Mouse (Mus musculus) liver, adult 2 months (tissue): ENCODE measurements around the gene Scarb1. TPM values are rescaled to one million over a fixed set of nuclear protein-coding genes. Genes with fewer than 3 reads are reported as not detected.

Source experiments
- DNase-seq: peaks from one replicate; pipeline ENCODE4 v3.0.0-alpha.2; 2011; ENCODE audit warnings: low read depth, low spot score; ENCODE audit errors: extremely low read depth
- H3K27ac ChIP-seq: fragments of 200-500 bp; replicated peaks from 2 replicates; pipeline ENCODE4 v1.5.1; 2012; ENCODE audit warnings: low read depth, mild to moderate bottlenecking, control low read depth, inconsistent platforms, low read length; ENCODE audit not compliant: insufficient read depth
- H3K27me3 ChIP-seq: fragments of 200-500 bp; 2 replicates; pipeline ENCODE4 v1.6.1; 2012; ENCODE audit warnings: mild to moderate bottlenecking, moderate library complexity, low read length, inconsistent platforms; ENCODE audit not compliant: control insufficient read depth, insufficient read depth
- H3K36me3 ChIP-seq: fragments of 200-500 bp; 2 replicates; pipeline ENCODE4 v1.6.1; 2012; ENCODE audit warnings: low read length, inconsistent platforms; ENCODE audit not compliant: control insufficient read depth, insufficient read depth
- H3K4me1 ChIP-seq: fragments of 200-500 bp; 2 replicates; pipeline ENCODE4 v1.6.1; 2011; ENCODE audit warnings: low read length; ENCODE audit not compliant: control insufficient read depth, insufficient read depth
- H3K4me3 ChIP-seq: fragments of 200-500 bp; 2 replicates; pipeline ENCODE4 v1.5.1; 2011; ENCODE audit warnings: low read depth, mild to moderate bottlenecking, control low read depth, low read length, moderate library complexity; ENCODE audit not compliant: insufficient read depth
- H3K79me2 ChIP-seq: fragments of 200-500 bp; 2 replicates; pipeline ENCODE4 v1.6.1; 2012; ENCODE audit warnings: inconsistent platforms, mild to moderate bottlenecking, low read length, moderate library complexity; ENCODE audit not compliant: control insufficient read depth, insufficient read depth
- H3K9ac ChIP-seq: fragments of 200-500 bp; 2 replicates; pipeline ENCODE4 v1.6.1; 2012; ENCODE audit warnings: low read depth, mild to moderate bottlenecking, control low read depth, inconsistent platforms, low read length
- CTCF ChIP-seq: fragments of 200-500 bp; IDR thresholded peaks from 2 replicates; pipeline ENCODE4 v1.5.1; 2011; ENCODE audit warnings: low read depth, low read length, control low read depth
- POLR2A ChIP-seq: fragments of 200-500 bp; IDR thresholded peaks from 2 replicates; pipeline ENCODE4 v1.6.1; 2011; ENCODE audit warnings: low read length, control low read depth; ENCODE audit not compliant: insufficient read depth; ENCODE audit errors: extremely low read depth
- WGBS: fragments of 180-500 bp; shearing (Covaris S2); methylation state at CpG from one replicate; pipeline ENCODE4 v1.1.7; 2018; 5-methylcytosine and 5-hydroxymethylcytosine counted together
- polyA plus RNA-seq: library from polyadenylated mRNA; depleted of rRNA; stranded (reverse); fragments of >200 nt; gene quantifications from 2 replicates; pipeline ENCODE4 v1.2.3, GENCODE M21; 2012
- total RNA-seq: library from RNA; depleted of rRNA; stranded (reverse); fragments of >200 nt; gene quantifications from 2 replicates; pipeline ENCODE4 v1.2.3, GENCODE M21; 2014

Scarb1 gene
- total and polyA plus RNA-seq, 2 experiments: 72.4 to 189 TPM

GRCm38 (mm10) chr5:125385215-125385940 lies 44.5 kb upstream of the Scarb1 start:
- Histone ChIP-seq H3K79me2 (peaks cover 15% of the 10 kb centered on the region), H3K4me1 (peaks cover 8% of the 10 kb centered on the region), H3K27ac (no peak overlapping the region), H3K27me3 (no peaks in the 10 kb centered on the region), H3K4me3 (peak overlapping the region; percentile 45), H3K36me3 (peaks cover 23% of the 10 kb centered on the region), H3K9ac (0 out of 2 replicates have a peak overlapping the region, but pooled peaks have one; percentile 12)
- TF ChIP-seq POLR2A: no peak
- TF ChIP-seq CTCF: 0 out of 2 replicates have a peak, but pooled peaks have one; percentile 0
- WGBS: 9% methylated on average over 8 of the region's 8 CpGs
- DNase-seq: peak; percentile 76

GRCm38 (mm10) chr5:125384512-125385214 lies 43.8 kb upstream of the Scarb1 start:
- H3K27me3 ChIP-seq: no peaks in the 10 kb centered on the region
- WGBS: 18% methylated on average over 2 of the region's 2 CpGs
- DNase-seq: peak; percentile 83
- H3K27ac ChIP-seq: 0 out of 2 replicates have a peak overlapping the region, but pooled peaks have one; percentile 8
- H3K9ac ChIP-seq: peak overlapping the region; percentile 52
- TF ChIP-seq CTCF (no peak), POLR2A (0 out of 2 replicates have a peak, but pooled peaks have one; percentile 4)
- H3K79me2 ChIP-seq: peaks cover 15% of the 10 kb centered on the region
- H3K4me1 ChIP-seq: peaks cover 8% of the 10 kb centered on the region
- peak overlapping the region; percentile 21; the same call in 1 of the 2 replicates for H3K4me3 ChIP-seq
- peaks cover 23% of the 10 kb centered on the region for H3K36me3 ChIP-seq

- TF ChIP-seq CTCF: 0 out of 2 replicates have a peak, but pooled peaks have one; percentile 5
- TF ChIP-seq POLR2A: 0 out of 2 replicates have a peak, but pooled peaks have one; percentile 4
- no peak overlapping the region for H3K27ac ChIP-seq
- 11% methylated on average over 3 of the region's 3 CpGs for WGBS
These were observed 42.9 kb upstream of the Scarb1 start for GRCm38 (mm10) chr5:125383637-125384420.

GRCm38 (mm10) chr5:125382673-125383558 lies 42.0 kb upstream of the Scarb1 start:
- WGBS: 4% methylated on average over 6 of the region's 6 CpGs
- Histone ChIP-seq H3K4me3 (no peak overlapping the region), H3K79me2 (0 out of 2 replicates have a peak, but pooled peaks cover 4% of the 10 kb centered on the region), H3K9ac (no peak overlapping the region), H3K27ac (no peak overlapping the region), H3K4me1 (peaks cover 8% of the 10 kb centered on the region), H3K36me3 (peaks cover 12% of the 10 kb centered on the region), H3K27me3 (no peaks in the 10 kb centered on the region)
- TF ChIP-seq CTCF: peak; percentile 56; the same call in 1 of the 2 replicates
- TF ChIP-seq POLR2A: peak; percentile 24; the same call in 1 of the 2 replicates
- peak; percentile 94 for DNase-seq

More at GRCm38 (mm10) chr5:125383637-125384420, 42.9 kb upstream of the Scarb1 start:
- Histone ChIP-seq H3K4me3 (no peak overlapping the region), H3K27me3 (no peaks in the 10 kb centered on the region), H3K9ac (no peak overlapping the region), H3K79me2 (peaks cover 9% of the 10 kb centered on the region), H3K4me1 (peaks cover 8% of the 10 kb centered on the region), H3K36me3 (peaks cover 21% of the 10 kb centered on the region)
- DNase-seq: peak; percentile 84
